Mouse (Mus musculus) kidney, embryonic 15.5 days (tissue): ENCODE measurements around the gene Zfyve19. TPM values are rescaled to one million over a fixed set of nuclear protein-coding genes. Genes with fewer than 3 reads are reported as not detected.

Experiments used
- ATAC-seq: fragments of 200-750 bp; cut with Nextera tagmentation; replicated peaks from 2 replicates; pipeline ENCODE4 v1.8.0; 2017; ENCODE audit warnings: moderate TSS enrichment; ENCODE audit not compliant: low FRiP score
- H3K27ac ChIP-seq: fragments of 300-500 bp; sonication (generic); 2 replicates; pipeline ENCODE4 v1.5.1; 2015; ENCODE audit warnings: mild to moderate bottlenecking, inconsistent platforms
- H3K27me3 ChIP-seq: fragments of 300-500 bp; sonication (generic); 2 replicates; pipeline ENCODE4 v1.6.1; 2015; ENCODE audit warnings: inconsistent platforms
- H3K36me3 ChIP-seq: fragments of 300-500 bp; sonication (generic); 2 replicates; pipeline ENCODE4 v1.6.1; 2015; ENCODE audit warnings: inconsistent platforms
- H3K4me1 ChIP-seq: fragments of 300-500 bp; sonication (generic); 2 replicates; pipeline ENCODE4 v1.6.1; 2015; ENCODE audit warnings: inconsistent platforms
- H3K4me2 ChIP-seq: fragments of 300-500 bp; sonication (generic); 2 replicates; pipeline ENCODE4 v1.6.1; 2015; ENCODE audit warnings: moderate library complexity, mild to moderate bottlenecking, inconsistent platforms
- H3K4me3 ChIP-seq: fragments of 300-500 bp; sonication (generic); replicated peaks from 2 replicates; pipeline ENCODE4 v1.5.1; 2015; ENCODE audit warnings: mild to moderate bottlenecking, inconsistent platforms
- H3K9ac ChIP-seq: fragments of 300-500 bp; sonication (generic); 2 replicates; pipeline ENCODE4 v1.6.1; 2015; ENCODE audit warnings: mild to moderate bottlenecking, inconsistent platforms
- H3K9me3 ChIP-seq: fragments of 300-500 bp; sonication (generic); replicated peaks from 2 replicates; pipeline ENCODE4 v1.6.1; 2016; ENCODE audit warnings: inconsistent platforms
- WGBS: fragments of 180-500 bp; shearing (Covaris S2); methylation state at CpG from one replicate; pipeline ENCODE4 v1.1.7; 2015; ENCODE audit warnings: mixed read lengths; 5-methylcytosine and 5-hydroxymethylcytosine counted together
- polyA plus RNA-seq: library from polyadenylated mRNA; unstranded; fragments of >200 nt; fragmentation: Nextera tagmentation; extraction: Ambion mirVana; gene quantifications from 2 replicates; pipeline ENCODE4 v1.2.1, GENCODE M21; 2015

The Zfyve19 gene
- polyA plus RNA-seq, 1 experiment from 2014 or later: 55.4 TPM

- Histone ChIP-seq H3K4me3 (no peak overlapping the region), H3K9ac (no peak overlapping the region), H3K27ac (no peak overlapping the region), H3K36me3 (no peaks in the 10 kb centered on the region), H3K4me2 (no peak overlapping the region), H3K27me3 (no peaks in the 10 kb centered on the region), H3K4me1 (peaks cover 27% of the 10 kb centered on the region), H3K9me3 (no peaks in the 10 kb centered on the region)
- 28% methylated on average over 1 of the region's 1 CpGs for WGBS
- ATAC-seq: no peak
These were observed 10.4 kb upstream of the Zfyve19 start for GRCm38 (mm10) chr2:119198049-119198448.

- no peak overlapping the region for H3K4me2 ChIP-seq
- H3K4me3 ChIP-seq: no peak overlapping the region
- H3K36me3 ChIP-seq: no peaks in the 10 kb centered on the region
- H3K9me3 ChIP-seq: no peaks in the 10 kb centered on the region
- ATAC-seq: no peak
- 61% methylated on average over 3 of the region's 3 CpGs for WGBS
- no peak overlapping the region for H3K27ac ChIP-seq
- H3K4me1 ChIP-seq: peaks cover 36% of the 10 kb centered on the region
- no peak overlapping the region for H3K9ac ChIP-seq
- no peaks in the 10 kb centered on the region for H3K27me3 ChIP-seq
These were observed 9.5 kb upstream of the Zfyve19 start for GRCm38 (mm10) chr2:119198934-119199333.

- Histone ChIP-seq H3K9me3 (no peaks in the 10 kb centered on the region), H3K36me3 (no peaks in the 10 kb centered on the region), H3K4me2 (no peak overlapping the region), H3K4me1 (peaks cover 37% of the 10 kb centered on the region), H3K9ac (no peak overlapping the region), H3K27ac (peak overlapping the region; percentile 48), H3K27me3 (no peaks in the 10 kb centered on the region), H3K4me3 (no peak overlapping the region)
- ATAC-seq: no peak
- 23% methylated on average over 5 of the region's 5 CpGs for WGBS
These were observed 5.4 kb upstream of the Zfyve19 start for GRCm38 (mm10) chr2:119202914-119203453.

- Histone ChIP-seq H3K27me3 (no peaks in the 10 kb centered on the region), H3K9me3 (no peaks in the 10 kb centered on the region), H3K4me3 (no peak overlapping the region), H3K36me3 (no peaks in the 10 kb centered on the region), H3K9ac (no peak overlapping the region), H3K4me1 (peaks cover 30% of the 10 kb centered on the region), H3K27ac (peak overlapping the region; percentile 48; the same call in 1 of the 2 replicates), H3K4me2 (no peak overlapping the region)
- ATAC-seq: no peak
- WGBS: 42% methylated on average over 4 of the region's 4 CpGs
These were observed 4.5 kb upstream of the Zfyve19 start for GRCm38 (mm10) chr2:119203871-119204460.

- Histone ChIP-seq H3K4me2 (peak overlapping the region; percentile 69), H3K27me3 (no peaks in the 10 kb centered on the region), H3K9me3 (no peaks in the 10 kb centered on the region), H3K4me3 (peak overlapping the region; percentile 65), H3K9ac (peak overlapping the region; percentile 64), H3K27ac (peak overlapping the region; percentile 93), H3K36me3 (peaks cover 26% of the 10 kb centered on the region), H3K4me1 (peaks cover 29% of the 10 kb centered on the region)
- 14% methylated on average over 6 of the region's 6 CpGs for WGBS
- ATAC-seq: no peak
These were observed 465 bp upstream of the Zfyve19 start for GRCm38 (mm10) chr2:119207961-119208343.

- no peaks in the 10 kb centered on the region for H3K27me3 ChIP-seq
- H3K27ac ChIP-seq: peak overlapping the region; percentile 93
- peaks cover 18% of the 10 kb centered on the region for H3K4me1 ChIP-seq
- peak overlapping the region; percentile 69 for H3K4me2 ChIP-seq
- H3K36me3 ChIP-seq: peaks cover 36% of the 10 kb centered on the region
- WGBS: under 1% methylated on average over 13 of the region's 13 CpGs
- ATAC-seq: 0 out of 2 replicates have a peak, but pooled peaks have one; percentile 0
- H3K9me3 ChIP-seq: no peaks in the 10 kb centered on the region
- peak overlapping the region; percentile 65 for H3K4me3 ChIP-seq
- H3K9ac ChIP-seq: peak overlapping the region; percentile 63
These were observed 725 bp downstream of the Zfyve19 start for GRCm38 (mm10) chr2:119209176-119209507.

- Histone ChIP-seq H3K27ac (no peak within 1 kb of the TSS), H3K9ac (no peak within 1 kb of the TSS), H3K4me2 (no peak within 1 kb of the TSS), H3K4me1 (0 out of 2 replicates have a peak, but pooled peaks cover 2% of the 10 kb centered on the region), H3K4me3 (no peak within 1 kb of the TSS), H3K36me3 (no peaks in the 10 kb centered on the region), H3K27me3 (no peaks in the 10 kb centered on the region; the same call in 1 of the 2 replicates), H3K9me3 (no peaks in the 10 kb centered on the region)
- WGBS: 65% methylated on average over 6 of the region's 6 CpGs
- no peak for ATAC-seq
These were observed 21.6 kb downstream of the Zfyve19 start, which contains the start of gene Ppp1r14d for GRCm38 (mm10) chr2:119229775-119230704. Ppp1r14d (minus strand) TSS chr2:119229906.

- peak overlapping the region; percentile 93 for H3K4me2 ChIP-seq
- no peak; the same call in 1 of the 2 replicates for ATAC-seq
- WGBS: 5% methylated on average over 25 of the region's 25 CpGs
These were observed 28.3 kb downstream of the Zfyve19 start for GRCm38 (mm10) chr2:119236682-119237209.

GRCm38 (mm10) chr2:119237210-119237870 is 28.9 kb downstream of the Zfyve19 start, which contains the start of gene Spint1:
Spint1 (plus strand) TSS chr2:119237362.
- no peaks in the 10 kb centered on the region for H3K9me3 ChIP-seq
- WGBS: under 1% methylated on average over 73 of the region's 73 CpGs
- peaks cover 50% of the 10 kb centered on the region for H3K27me3 ChIP-seq
- H3K36me3 ChIP-seq: no peaks in the 10 kb centered on the region
- peak within 1 kb of the TSS; percentile 48 for H3K9ac ChIP-seq
- H3K4me2 ChIP-seq: peak within 1 kb of the TSS; percentile 93
- peaks cover 23% of the 10 kb centered on the region for H3K4me1 ChIP-seq
- H3K27ac ChIP-seq: peak within 1 kb of the TSS; percentile 82
- H3K4me3 ChIP-seq: peak within 1 kb of the TSS; percentile 63
- peak; percentile 73 for ATAC-seq

More at GRCm38 (mm10) chr2:119236682-119237209, 28.3 kb downstream of the Zfyve19 start:
- Histone ChIP-seq H3K4me1 (peaks cover 23% of the 10 kb centered on the region), H3K4me3 (peak overlapping the region; percentile 63), H3K27me3 (peaks cover 50% of the 10 kb centered on the region), H3K27ac (peak overlapping the region; percentile 82), H3K9me3 (no peaks in the 10 kb centered on the region), H3K9ac (peak overlapping the region; percentile 48), H3K36me3 (no peaks in the 10 kb centered on the region)

GRCm38 (mm10) chr2:119237871-119238220 is 29.4 kb downstream of the Zfyve19 start:
- Histone ChIP-seq H3K27ac (peak overlapping the region; percentile 82), H3K27me3 (peaks cover 50% of the 10 kb centered on the region), H3K4me2 (peak overlapping the region; percentile 93), H3K4me3 (peak overlapping the region; percentile 63), H3K4me1 (peaks cover 26% of the 10 kb centered on the region), H3K9me3 (no peaks in the 10 kb centered on the region), H3K9ac (peak overlapping the region; percentile 48), H3K36me3 (no peaks in the 10 kb centered on the region)
- ATAC-seq: peak; percentile 17; the same call in 1 of the 2 replicates
- 2% methylated on average over 31 of the region's 31 CpGs for WGBS

- WGBS: 68% methylated on average over 2 of the region's 2 CpGs
- peaks cover 50% of the 10 kb centered on the region for H3K27me3 ChIP-seq
- no peak for ATAC-seq
- peak overlapping the region; percentile 93 for H3K4me2 ChIP-seq
- no peak overlapping the region for H3K27ac ChIP-seq
- 0 out of 2 replicates have a peak overlapping the region, but pooled peaks have one; percentile 48 for H3K9ac ChIP-seq
- peaks cover 26% of the 10 kb centered on the region for H3K4me1 ChIP-seq
- H3K36me3 ChIP-seq: no peaks in the 10 kb centered on the region
- peak overlapping the region; percentile 63 for H3K4me3 ChIP-seq
- no peaks in the 10 kb centered on the region for H3K9me3 ChIP-seq
These were observed 30.3 kb downstream of the Zfyve19 start for GRCm38 (mm10) chr2:119238671-119239070.
